Mouse (Mus musculus) lung, postnatal 0 days (tissue): ENCODE data around the gene Ndufs7.

ENCODE experiments used
- CTCF ChIP-seq: IDR thresholded peaks from 2 replicates; pipeline ENCODE4 v1.5.1; 2016; ENCODE audit warnings: antibody characterized with exemption, mild to moderate bottlenecking
- EP300 ChIP-seq: IDR thresholded peaks from 2 replicates; pipeline ENCODE4 v1.6.1; 2016; ENCODE audit warnings: antibody characterized with exemption, mild to moderate bottlenecking, control low read depth

DNA sequence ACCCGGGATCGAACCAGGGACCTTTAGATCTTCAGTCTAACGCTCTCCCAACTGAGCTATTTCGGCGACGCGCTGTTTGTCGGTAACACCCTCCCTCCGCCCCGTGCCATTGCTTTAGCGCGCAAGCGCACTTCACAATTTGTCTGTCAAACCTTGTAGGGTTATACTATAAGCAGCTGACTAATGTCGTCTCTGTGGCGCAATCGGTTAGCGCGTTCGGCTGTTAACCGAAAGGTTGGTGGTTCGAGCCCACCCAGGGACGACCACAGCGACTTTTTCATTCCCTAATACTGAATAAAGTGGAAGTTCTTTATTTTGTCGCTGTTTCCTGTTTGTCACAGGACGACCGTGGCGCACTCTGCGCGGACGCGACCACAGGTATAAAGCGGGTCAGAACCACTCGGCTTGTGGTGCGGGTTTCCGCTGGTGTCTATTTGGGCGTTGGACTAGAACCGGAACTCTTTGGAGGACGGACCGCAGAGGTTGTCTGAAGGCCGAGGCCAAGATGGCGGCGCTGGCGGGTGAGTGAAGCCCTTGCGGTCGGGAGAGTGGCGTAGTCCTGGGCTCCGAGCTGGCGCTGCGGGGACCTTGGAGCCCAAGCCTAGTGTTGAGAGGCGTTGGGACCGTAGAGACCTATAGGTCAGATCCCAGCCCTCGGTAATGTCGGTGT, at the start of gene Ndufs7:
- TF ChIP-seq CTCF (no peak; the same call in 1 of the 2 replicates), EP300 (peak; percentile 71)
